Mouse (Mus musculus) CD4-positive, CD25-positive, alpha-beta regulatory T cell, adult 2 months (primary cell): ENCODE data around the gene Dcxr.
"Not testable (repeated sequence)": the region's sequence is repeated elsewhere in the genome, so short reads cannot be mapped to it uniquely, and the experiment has no call there.

Experiments
- DNase-seq: peaks from one replicate; pipeline ENCODE4 v3.0.0-alpha.2; 2012; ENCODE audit warnings: low read depth, low spot score

Dcxr gene

DNA sequence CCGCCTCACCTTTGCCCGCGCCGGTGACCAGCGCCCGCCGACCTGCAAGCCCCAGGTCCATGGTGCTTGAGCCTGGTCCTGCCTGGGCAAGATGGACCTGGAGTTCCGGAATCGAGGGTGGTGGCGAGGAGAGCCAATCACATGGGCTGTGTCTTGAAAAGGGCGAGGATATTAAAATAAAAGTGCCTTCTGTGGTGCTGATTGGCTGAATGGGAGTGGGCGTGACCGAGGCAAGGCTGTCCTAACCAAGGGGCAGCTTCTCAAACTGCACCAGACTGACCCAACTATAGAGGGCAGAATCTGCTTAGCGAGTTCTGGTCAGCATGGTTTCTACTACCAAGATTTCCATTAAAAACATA, at the start of gene Dcxr:
TSS of gene Dcxr (minus strand) at position 113 of the 359 bp plus-strand sequence.
- peak; percentile 75 for DNase-seq

- DNase-seq, result peak; percentile 95
Observed at GRCm38 (mm10) chr11:120775774-120776469, 48.8 kb upstream of the Dcxr start.

- no peak for DNase-seq
Observed at GRCm38 (mm10) chr11:120773463-120774190, 46.5 kb upstream of the Dcxr start.

GRCm38 (mm10) chr11:120772749-120773148, 45.7 kb upstream of the Dcxr start:
- no peak for DNase-seq

DNA sequence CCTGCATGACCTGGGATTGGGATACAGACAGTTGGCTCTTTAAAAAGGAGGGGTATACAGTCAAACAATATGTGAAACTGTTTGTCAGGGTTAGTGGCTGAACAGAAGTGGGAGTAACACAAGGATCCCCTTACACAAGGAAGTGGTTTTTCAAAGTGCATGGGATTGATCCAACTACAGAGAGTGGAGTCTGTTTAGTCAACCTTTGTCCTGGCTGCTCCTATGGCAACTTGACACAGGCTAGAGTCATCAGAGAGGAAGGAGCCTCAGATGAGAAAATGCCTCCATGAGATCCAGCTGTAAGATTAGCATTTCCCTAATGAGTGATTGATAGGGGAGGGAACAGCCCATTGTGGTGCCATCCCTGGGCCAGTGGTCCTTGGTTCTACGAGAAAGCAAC, 41.1 kb upstream of the Dcxr start:
- no peak for DNase-seq

- not testable (repeated sequence) for DNase-seq
Observed at GRCm38 (mm10) chr11:120767023-120767422, 39.9 kb upstream of the Dcxr start.

DNA sequence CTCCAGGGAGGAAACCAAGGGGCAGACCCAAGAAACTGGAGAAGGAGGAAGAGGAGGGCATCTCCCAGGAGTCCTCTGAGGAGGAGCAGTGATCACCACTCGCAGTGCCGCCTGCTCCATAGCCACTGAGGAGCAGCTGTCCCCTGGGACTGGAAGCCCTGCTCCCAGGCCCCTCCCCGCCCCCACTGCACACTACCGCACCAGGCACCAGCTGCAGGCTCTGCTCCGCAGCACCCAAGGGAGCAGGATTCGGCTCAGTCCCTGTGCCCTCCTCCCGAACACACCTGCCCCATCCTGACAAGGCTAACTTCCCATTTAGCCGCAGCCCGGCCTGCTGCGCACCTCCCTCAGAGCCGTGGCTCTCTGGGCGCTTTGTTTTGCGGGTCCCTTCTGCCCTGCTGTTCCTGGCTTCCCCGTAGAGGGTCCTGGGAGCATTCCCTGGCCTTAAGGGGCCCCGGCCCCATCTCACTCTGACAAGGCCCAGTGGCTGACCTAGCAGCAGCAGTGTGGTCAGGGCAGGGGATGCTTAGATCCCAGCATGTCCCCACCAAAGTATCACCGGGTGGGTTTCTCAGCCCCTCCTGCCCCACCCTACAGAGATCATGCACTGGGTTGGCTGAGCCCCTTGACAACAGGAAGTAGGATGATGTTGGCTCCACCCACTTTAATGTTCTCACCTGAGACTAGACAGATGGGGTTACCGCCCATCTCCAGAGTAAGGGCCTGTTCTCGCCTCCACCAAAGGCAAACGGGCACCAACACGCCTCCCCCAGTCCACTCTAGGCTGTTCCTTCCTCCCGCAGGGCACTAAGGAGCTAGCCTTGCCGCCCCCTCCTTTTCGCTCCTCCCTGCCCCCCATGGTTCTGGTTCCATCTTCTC, 36.3 kb upstream of the Dcxr start:
- DNase-seq, result not testable (repeated sequence)

GRCm38 (mm10) chr11:120762672-120763041, 35.6 kb upstream of the Dcxr start, which contains the start of gene Hmga1b:
Hmga1b (plus strand) TSS chr11:120762794.
- not testable (repeated sequence) for DNase-seq

DNA sequence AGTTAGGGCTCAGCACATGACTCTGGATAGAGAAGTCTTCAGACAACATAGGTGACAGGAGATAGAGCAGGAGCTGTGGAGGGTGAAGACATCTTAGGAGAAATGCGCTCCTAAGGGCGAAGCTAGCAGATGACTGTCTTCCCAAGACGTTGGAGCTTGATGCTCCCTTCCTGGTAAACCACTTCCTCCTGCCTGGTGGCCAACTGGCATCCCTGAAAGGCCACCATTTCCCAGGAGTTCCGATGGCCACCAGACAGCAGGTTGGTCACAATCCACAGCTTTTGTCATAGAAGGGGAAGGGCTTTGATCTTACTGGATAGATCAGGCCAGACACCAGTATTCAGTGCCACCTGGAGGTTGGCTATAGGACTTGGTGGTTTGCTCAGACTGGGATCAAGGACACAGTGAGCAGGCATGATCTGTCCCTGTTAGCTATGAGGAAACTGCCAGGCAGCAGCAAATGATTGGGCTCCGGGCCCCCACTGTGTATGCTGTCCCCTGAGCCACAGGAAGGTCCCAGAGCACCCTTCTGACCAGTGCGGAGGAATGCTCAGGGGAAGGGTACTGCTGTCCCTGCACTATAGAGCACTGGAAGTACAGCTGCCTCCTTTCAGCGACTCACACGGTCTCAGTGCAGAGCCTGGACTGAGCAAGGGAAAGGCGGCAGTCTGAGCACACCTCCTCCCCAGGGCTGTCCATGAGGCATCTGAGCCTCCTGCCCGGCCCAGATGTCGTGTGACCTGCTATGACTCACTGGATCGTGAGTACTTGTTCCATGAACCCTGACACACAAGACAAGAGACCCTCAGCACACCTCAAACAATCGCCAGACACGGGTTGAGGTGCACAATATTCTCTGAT, 35.0 kb upstream of the Dcxr start:
- no peak for DNase-seq

DNA sequence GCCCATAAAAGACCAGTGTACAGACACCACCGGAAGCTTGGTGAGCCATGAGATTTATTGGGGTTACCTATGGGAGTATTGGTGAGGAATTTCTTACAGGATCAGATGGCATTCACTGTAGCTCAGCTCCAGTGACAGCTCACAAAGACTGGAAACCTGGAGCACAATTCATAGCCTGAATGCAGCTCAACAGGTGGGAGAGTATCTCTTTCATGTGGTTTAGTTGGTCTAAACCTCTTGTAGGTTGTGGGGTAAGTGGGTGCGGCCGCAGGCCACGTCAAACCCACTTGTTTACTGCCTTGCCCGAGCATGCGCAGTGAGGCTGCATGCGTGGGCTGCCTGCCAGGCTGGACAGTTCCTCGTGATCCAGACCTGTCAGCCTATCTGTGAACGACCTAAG, 33.2 kb upstream of the Dcxr start:
- DNase-seq, result no peak

GRCm38 (mm10) chr11:120751606-120752005, 24.5 kb upstream of the Dcxr start:
- DNase-seq, result no peak

GRCm38 (mm10) chr11:120749430-120749829, 22.3 kb upstream of the Dcxr start:
- DNase-seq, result peak; percentile 77

DNA sequence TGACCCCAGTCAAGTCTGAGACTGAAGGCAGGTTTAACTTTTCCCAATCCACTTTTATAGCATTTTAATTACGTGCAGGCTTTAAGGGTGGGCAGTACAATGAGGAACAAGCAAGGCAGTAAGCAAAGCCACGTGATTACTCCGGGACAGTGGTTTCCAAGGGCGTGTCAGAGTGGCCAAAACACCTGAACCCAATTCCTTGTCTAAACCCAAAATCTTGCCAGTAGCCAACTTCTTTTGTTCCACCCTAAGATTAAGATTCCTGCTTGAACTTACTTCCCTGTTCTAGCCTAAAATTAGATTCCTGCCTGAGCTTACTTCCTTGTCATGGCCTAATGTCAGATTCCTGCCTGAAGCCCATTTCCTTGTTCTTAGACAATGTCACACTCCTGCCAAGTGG, 20.9 kb upstream of the Dcxr start:
- DNase-seq, result no peak

GRCm38 (mm10) chr11:120744121-120744701, 17.1 kb upstream of the Dcxr start:
- DNase-seq, result no peak

- no peak for DNase-seq
Observed at GRCm38 (mm10) chr11:120740981-120741380, 13.9 kb upstream of the Dcxr start.

DNA sequence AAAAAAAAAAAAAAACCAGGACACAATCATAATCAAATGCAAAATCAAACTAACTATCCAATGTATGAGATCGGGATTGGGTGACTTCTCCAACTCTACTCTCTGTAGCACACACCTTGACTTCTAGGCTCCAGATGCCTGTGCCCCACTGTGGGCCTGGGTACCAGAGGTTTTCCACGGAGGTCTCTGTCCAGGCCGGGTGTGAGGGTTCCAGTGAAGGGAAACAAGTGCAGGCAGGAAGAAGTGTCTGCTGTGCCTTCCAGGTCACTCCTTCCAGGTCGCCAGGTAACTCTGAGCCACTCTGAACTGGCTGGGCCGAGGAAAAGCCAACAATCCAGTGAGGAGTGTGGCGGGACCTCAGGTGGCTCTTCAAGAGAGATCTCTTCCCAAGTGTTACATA, 9.3 kb upstream of the Dcxr start:
- no peak for DNase-seq

DNA sequence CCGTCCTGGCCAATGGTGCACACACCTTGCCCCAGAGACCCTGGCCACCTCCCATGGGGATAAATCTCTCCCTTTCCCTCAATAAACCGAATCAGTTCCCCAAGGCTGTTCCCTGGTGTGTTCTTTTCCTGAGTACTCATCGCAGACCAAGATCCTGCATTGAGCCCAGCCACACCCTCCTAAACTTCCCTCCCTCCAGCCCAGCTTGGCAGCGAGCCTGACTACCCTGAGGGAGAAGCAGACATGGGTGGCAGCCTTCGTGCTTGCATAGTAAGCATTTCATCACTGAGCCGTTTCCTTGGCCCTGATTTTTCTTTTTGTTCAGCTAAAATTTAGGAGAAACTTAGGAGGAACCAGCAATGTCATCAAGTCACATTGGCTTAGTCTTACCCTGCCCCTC, 6.4 kb upstream of the Dcxr start:
- DNase-seq, result no peak

DNA sequence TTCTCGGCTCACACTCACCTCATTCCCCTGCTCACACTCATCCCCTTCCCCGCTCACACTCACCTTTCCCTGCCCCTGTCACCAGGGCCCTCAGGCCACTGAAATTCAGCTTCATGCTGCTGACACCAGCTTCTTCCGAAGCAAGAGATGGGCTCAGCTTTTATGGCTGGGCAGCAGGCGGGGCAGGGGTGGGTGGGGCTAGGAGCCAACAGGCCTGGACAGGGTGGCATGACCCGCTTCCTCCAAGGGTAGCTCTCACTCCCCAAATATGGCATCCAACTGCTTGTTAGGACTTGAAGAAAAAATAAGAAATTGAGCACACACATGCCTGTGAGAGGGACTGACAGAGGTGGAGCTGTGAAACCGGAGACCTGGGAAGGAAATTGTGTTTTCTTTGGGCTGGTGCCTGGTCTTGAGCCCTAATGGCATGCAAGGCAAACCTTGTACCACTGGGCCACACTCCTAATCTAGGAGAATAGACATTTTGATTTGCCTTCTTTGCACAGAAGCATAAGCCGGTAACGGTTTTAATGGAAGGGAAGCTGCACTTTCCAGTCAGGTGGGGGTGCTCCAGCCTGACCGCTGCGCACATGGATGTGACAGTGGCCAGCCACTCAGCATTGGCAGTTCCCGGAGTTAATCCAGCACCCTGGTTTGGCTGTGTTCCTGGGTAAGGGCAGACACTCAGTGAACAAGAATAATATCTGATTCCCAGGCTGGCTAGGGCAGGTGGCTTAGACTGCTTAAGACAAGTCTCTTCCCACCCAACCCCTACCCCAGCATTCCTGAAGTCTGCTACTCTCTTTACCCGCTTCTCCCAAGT, 5.0 kb upstream of the Dcxr start, which contains the start of gene Cbr2:
TSS of gene Cbr2 (minus strand) at position 257 of the 823 bp plus-strand sequence.
- DNase-seq, result no peak

- DNase-seq, result no peak
Observed at GRCm38 (mm10) chr11:120731395-120731794, 4.3 kb upstream of the Dcxr start.

DNA sequence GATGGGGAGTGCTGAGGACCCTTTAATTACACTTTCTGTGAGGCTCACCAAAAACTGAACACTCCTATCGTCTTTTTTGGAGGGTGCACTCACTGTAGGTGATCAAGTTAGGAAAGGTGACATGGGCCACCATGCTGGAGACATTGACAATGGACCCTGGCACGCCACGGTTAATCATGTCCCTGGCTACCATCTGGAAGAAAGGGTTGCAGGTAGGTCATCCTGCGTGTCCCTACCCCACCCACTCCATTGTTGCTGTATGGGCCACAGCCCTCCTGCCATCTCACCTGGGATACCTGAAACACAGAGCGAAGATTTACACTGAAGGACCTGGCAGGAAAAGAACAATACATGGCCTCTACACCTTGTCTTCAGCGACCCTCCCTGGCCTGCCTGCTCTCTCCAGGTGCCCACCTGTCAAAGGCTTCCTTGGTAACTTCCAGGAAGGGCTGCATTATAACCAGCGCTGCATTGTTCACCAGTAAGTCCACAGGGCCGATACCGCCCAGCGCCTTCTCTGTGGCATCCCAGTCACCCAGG, 3.3 kb upstream of the Dcxr start:
- no peak for DNase-seq
